ENCODE assay signal across 20 mouse cellular contexts in genomic region chr1:126574295-126574694, GRCm38 (mm10).
DNase-seq lines count a peak whose midpoint lies in the region; ATAC-seq and TF ChIP-seq lines count a peak whose summit lies in the region.
"Had no signal": no experiment of that assay in that cellular context is flagged by ENCODE, and none has a peak within 500 bp of the region (broad histone marks: within the 10 kb centered on the region; RNA-seq: fewer than 3 reads in every experiment).

No protein-coding gene starts in this region.

- H3K4me3 ChIP-seq in hindbrain, embryonic 11.5 days (ENCODE audit: low read depth, low read length): no peak overlapping the region
- H3K4me3 ChIP-seq in hindbrain, embryonic 16.5 days (ENCODE audit: low read length): no peak overlapping the region
- no peak overlapping the region for H3K4me3 ChIP-seq in forebrain, embryonic 16.5 days (replicated peaks; ENCODE audit: low read length)
- no peak overlapping the region for H3K4me3 ChIP-seq in midbrain, embryonic 16.5 days (ENCODE audit: low read depth, low read length)
- H3K4me3 ChIP-seq: embryonic facial prominence, embryonic 10.5 days; heart, embryonic 13.5 days; left cerebral cortex, adult 2 months had no signal

- no peak for TF ChIP-seq POLR2A in brain, embryonic 14.5 days (IDR thresholded peaks at IDR 0.05; ENCODE audit: borderline replicate concordance, extremely low read depth, insufficient read depth, insufficient read length, poor library complexity, severe bottlenecking)

- H3K9ac ChIP-seq in hindbrain, embryonic 11.5 days (ENCODE audit: low read depth, low read length): no peak overlapping the region
- H3K9ac ChIP-seq in hindbrain, embryonic 16.5 days (ENCODE audit: low read depth, low read length): no peak overlapping the region
- H3K9ac ChIP-seq in forebrain, embryonic 16.5 days (replicated peaks; ENCODE audit: low read depth, low read length): no peak overlapping the region
- no peak overlapping the region for H3K9ac ChIP-seq in midbrain, embryonic 16.5 days (ENCODE audit: low read depth, low read length)
- H3K9ac ChIP-seq: heart, embryonic 13.5 days had no signal

- TF ChIP-seq CTCF in brain, embryonic 14.5 days (IDR thresholded peaks at IDR 0.05; ENCODE audit: borderline replicate concordance, extremely low read depth, insufficient read depth, insufficient read length): no peak

- no peaks in the 10 kb centered on the region for H3K27me3 ChIP-seq in hindbrain, embryonic 11.5 days (ENCODE audit: control insufficient read depth, insufficient read depth, low read length)
- no peaks in the 10 kb centered on the region for H3K27me3 ChIP-seq in hindbrain, embryonic 16.5 days (replicated peaks; ENCODE audit: control insufficient read depth, insufficient read depth, low read length)
- no peaks in the 10 kb centered on the region for H3K27me3 ChIP-seq in forebrain, embryonic 16.5 days (replicated peaks; ENCODE audit: control insufficient read depth, insufficient read depth, low read length)
- no peaks in the 10 kb centered on the region for H3K27me3 ChIP-seq in midbrain, embryonic 16.5 days (ENCODE audit: control insufficient read depth, insufficient read depth, low read depth, low read length)

- no peaks in the 10 kb centered on the region for H3K36me3 ChIP-seq in hindbrain, embryonic 11.5 days (ENCODE audit: control insufficient read depth, insufficient read depth, low read length)
- no peaks in the 10 kb centered on the region for H3K36me3 ChIP-seq in hindbrain, embryonic 16.5 days (ENCODE audit: control insufficient read depth, insufficient read depth, low read length)
- no peaks in the 10 kb centered on the region for H3K36me3 ChIP-seq in forebrain, embryonic 16.5 days (ENCODE audit: control insufficient read depth, insufficient read depth)
- no peaks in the 10 kb centered on the region for H3K36me3 ChIP-seq in midbrain, embryonic 16.5 days (ENCODE audit: control insufficient read depth, insufficient read depth, low read length)
- H3K36me3 ChIP-seq: embryonic facial prominence, embryonic 10.5 days; heart, embryonic 13.5 days had no signal

- intact Hi-C loops in heart, postnatal 10 days (cut with DNase I): no loop called here

- no peaks in the 10 kb centered on the region for H3K9me3 ChIP-seq in hindbrain, embryonic 11.5 days (ENCODE audit: control insufficient read depth, low read length)
- no peaks in the 10 kb centered on the region for H3K9me3 ChIP-seq in hindbrain, embryonic 16.5 days (ENCODE audit: control insufficient read depth, low read length)
- H3K9me3 ChIP-seq in forebrain, embryonic 16.5 days (ENCODE audit: control insufficient read depth, low read length): no peaks in the 10 kb centered on the region
- H3K9me3 ChIP-seq in midbrain, embryonic 16.5 days (replicated peaks; ENCODE audit: control insufficient read depth, low read length, poor library complexity, severe bottlenecking): no peaks in the 10 kb centered on the region
- H3K9me3 ChIP-seq: embryonic facial prominence, embryonic 10.5 days; heart, embryonic 13.5 days had no signal

- H3K4me2 ChIP-seq in hindbrain, embryonic 11.5 days (replicated peaks; ENCODE audit: low read depth, low read length): no peak overlapping the region
- H3K4me2 ChIP-seq in hindbrain, embryonic 16.5 days (ENCODE audit: low read length): no peak overlapping the region
- H3K4me2 ChIP-seq in forebrain, embryonic 16.5 days (ENCODE audit: low read length): no peak overlapping the region
- 0 out of 2 replicates have a peak overlapping the region, but pooled peaks have one; percentile 1 for H3K4me2 ChIP-seq in midbrain, embryonic 16.5 days (ENCODE audit: low read length)
- H3K4me2 ChIP-seq: heart, embryonic 13.5 days had no signal

- peak; percentile 19 for DNase-seq in hindbrain, embryonic 11.5 days (ENCODE audit: low spot score)
- DNase-seq in brain, embryonic 14.5 days (ENCODE audit: low read depth): peak; percentile 74
- no peak for DNase-seq in kidney, adult 18-20 months
- DNase-seq in cerebellum, adult 9-11 months: no peak
- no peak for DNase-seq in heart, postnatal 10 days
- DNase-seq: adrenal gland, postnatal 25 days; cerebellum, adult 9-10 months; gastrocnemius, postnatal 25 days; heart, adult 18-20 months; layer of hippocampus, adult 9-11 months had no signal

- 0 out of 2 replicates have a peak, but pooled peaks cover 5% of the 10 kb centered on the region for H3K4me1 ChIP-seq in hindbrain, embryonic 11.5 days (replicated peaks; ENCODE audit: control insufficient read depth, insufficient read depth, low read length)
- H3K4me1 ChIP-seq in hindbrain, embryonic 16.5 days (ENCODE audit: control insufficient read depth, insufficient read depth, low read depth, low read length): peaks cover 6% of the 10 kb centered on the region; the same call in 1 of the 2 replicates
- H3K4me1 ChIP-seq in forebrain, embryonic 16.5 days (replicated peaks; ENCODE audit: control insufficient read depth, insufficient read depth, low read length): peaks cover 16% of the 10 kb centered on the region
- peaks cover 18% of the 10 kb centered on the region for H3K4me1 ChIP-seq in midbrain, embryonic 16.5 days (ENCODE audit: control insufficient read depth, insufficient read depth, low read length)
- H3K4me1 ChIP-seq: embryonic facial prominence, embryonic 10.5 days; heart, embryonic 13.5 days had no signal

- WGBS in hindbrain, embryonic 11.5 days: 61% methylated on average over 9 of the region's 9 CpGs
- WGBS in hindbrain, embryonic 16.5 days: 36% methylated on average over 9 of the region's 9 CpGs
- WGBS in forebrain, embryonic 16.5 days: 22% methylated on average over 9 of the region's 9 CpGs
- 30% methylated on average over 9 of the region's 9 CpGs for WGBS in midbrain, embryonic 16.5 days

- peak; percentile 55; the same call in 1 of the 2 replicates for ATAC-seq in hindbrain, embryonic 11.5 days (ENCODE audit: low FRiP score)
- no peak for ATAC-seq in hindbrain, embryonic 16.5 days
- ATAC-seq in forebrain, embryonic 16.5 days: peak; percentile 17; the same call in 1 of the 2 replicates
- peak; percentile 66; the same call in 1 of the 2 replicates for ATAC-seq in midbrain, embryonic 16.5 days
- ATAC-seq: CD4-positive, CD25-positive, alpha-beta regulatory T cell, adult 4 months; inflammation-experienced regulatory T-cells, adult 6 months had no signal

- H3K27ac ChIP-seq in hindbrain, embryonic 11.5 days (ENCODE audit: low read depth, low read length): no peak overlapping the region
- H3K27ac ChIP-seq in hindbrain, embryonic 16.5 days (ENCODE audit: low read depth, low read length): no peak overlapping the region
- no peak overlapping the region for H3K27ac ChIP-seq in forebrain, embryonic 16.5 days (ENCODE audit: low read length)
- H3K27ac ChIP-seq in midbrain, embryonic 16.5 days (ENCODE audit: low read length): no peak overlapping the region
- H3K27ac ChIP-seq: embryonic facial prominence, embryonic 10.5 days; heart, embryonic 13.5 days; kidney, postnatal 0 days; left cerebral cortex, adult 2 months; stomach, postnatal 0 days had no signal

Comparison
In these comparisons a context has a peak if more than half of its experiments do, and no peak if none do; other contexts are left out.
1. DNase-seq: peak in hindbrain, embryonic 11.5 days (single experiment) and brain, embryonic 14.5 days (single experiment); none in kidney, adult 18-20 months (single experiment), cerebellum, adult 9-11 months (single experiment) and heart, postnatal 10 days (0 of 2).